Mouse (Mus musculus) stomach, postnatal 0 days (tissue): ENCODE results near the gene Lrit3.

ENCODE experiments used
- CTCF ChIP-seq: IDR thresholded peaks from 2 replicates; pipeline ENCODE4 v1.5.1; 2016; ENCODE audit warnings: antibody characterized with exemption, low read depth, mild to moderate bottlenecking, moderate library complexity
- EP300 ChIP-seq: optimal IDR thresholded peaks from 2 replicates; pipeline ENCODE3; 2016; ENCODE audit warnings: antibody characterized with exemption

DNA sequence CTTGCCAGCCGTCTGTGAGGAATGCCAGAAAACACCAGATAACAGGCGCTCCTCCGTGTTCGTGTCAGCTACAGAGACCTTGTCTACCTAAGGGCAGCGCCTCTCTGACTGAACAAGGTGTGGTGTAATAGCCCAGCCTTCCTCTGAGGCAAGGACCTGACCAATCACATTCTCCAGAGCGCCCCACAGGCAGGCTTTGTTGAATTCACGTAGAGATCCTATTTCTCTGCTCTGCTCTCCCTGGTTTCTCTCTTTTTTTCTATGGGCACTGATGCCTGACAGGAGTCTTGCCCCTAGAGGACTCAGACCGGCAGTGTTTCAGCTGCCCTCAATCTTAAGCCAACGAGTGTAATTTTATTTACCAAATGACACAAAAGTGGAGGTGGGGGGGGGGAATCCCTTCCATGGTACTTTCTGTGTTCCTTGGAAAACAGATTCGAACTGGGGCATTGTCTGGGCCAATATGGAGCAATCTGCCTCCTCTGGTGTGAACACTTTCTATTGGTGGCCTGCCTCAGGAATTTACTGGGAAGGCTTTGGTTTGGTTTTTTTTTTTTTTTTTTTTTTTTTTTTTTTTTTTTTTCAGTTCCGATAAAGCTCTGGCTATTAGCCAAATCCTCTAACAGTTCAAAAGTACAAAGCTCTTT, 32.3 kb upstream of the Lrit3 start:
- TF ChIP-seq CTCF (no peak), EP300 (no peak)
